Mouse (Mus musculus) urinary bladder, postnatal 36 days (tissue): Measurements from ENCODE around the gene Fpr2.
"Not testable (repeated sequence)": the region's sequence is repeated elsewhere in the genome, so short reads cannot be mapped to it uniquely, and the experiment has no call there.

Experiments
- DNase-seq, 2 experiments: peaks; one replicate each; pipeline ENCODE4 v3.0.0; 2022; ENCODE audit warnings: low spot score in 2 of 2, mixed read lengths in 1 of 2

The Fpr2 gene

GRCm38 (mm10) chr17:17887774-17888248 is at the start of gene Fpr2, which contains the start of gene Fpr3:
Gene Fpr2 (plus strand): TSS chr17:17887824.
Gene Fpr3 (plus strand): TSS chr17:17887852.
- no peak for DNase-seq

- DNase-seq, result peak; percentile 95 to 97
Measured at GRCm38 (mm10) chr17:17837919-17838701, 49.5 kb upstream of the Fpr2 start.

GRCm38 (mm10) chr17:17839276-17839675 is 48.3 kb upstream of the Fpr2 start:
- no peak for DNase-seq

GRCm38 (mm10) chr17:17840796-17841195 is 46.8 kb upstream of the Fpr2 start:
- no peak for DNase-seq

GRCm38 (mm10) chr17:17843534-17844261 is 43.9 kb upstream of the Fpr2 start:
- DNase-seq, result no peak

GRCm38 (mm10) chr17:17844606-17845005 is 43.0 kb upstream of the Fpr2 start:
- DNase-seq, result not testable (repeated sequence)

- peak in 1 of 2 experiments; percentile 38 for DNase-seq
Measured at GRCm38 (mm10) chr17:17845187-17846027, 42.2 kb upstream of the Fpr2 start.

- no peak for DNase-seq
Measured at GRCm38 (mm10) chr17:17848988-17849387, 38.6 kb upstream of the Fpr2 start.

- DNase-seq, result no peak
Measured at GRCm38 (mm10) chr17:17849906-17850712, 37.5 kb upstream of the Fpr2 start.

GRCm38 (mm10) chr17:17855064-17855838 is 32.4 kb upstream of the Fpr2 start, which contains the start of gene Has1:
Gene Has1 (minus strand): TSS chr17:17855205.
- no peak for DNase-seq

GRCm38 (mm10) chr17:17856612-17857011 is 31.0 kb upstream of the Fpr2 start:
- DNase-seq, result no peak

- no peak for DNase-seq
Measured at GRCm38 (mm10) chr17:17857446-17857845, 30.2 kb upstream of the Fpr2 start.

- DNase-seq, result no peak
Measured at GRCm38 (mm10) chr17:17860110-17860509, 27.5 kb upstream of the Fpr2 start.

GRCm38 (mm10) chr17:17862360-17862759 is 25.3 kb upstream of the Fpr2 start:
- peak in 1 of 2 experiments; percentile 27 for DNase-seq

GRCm38 (mm10) chr17:17865168-17865567 is 22.5 kb upstream of the Fpr2 start:
- DNase-seq, result no peak

GRCm38 (mm10) chr17:17866801-17867469 is 20.7 kb upstream of the Fpr2 start:
- DNase-seq, result no peak

GRCm38 (mm10) chr17:17870892-17871550 is 16.6 kb upstream of the Fpr2 start:
- no peak for DNase-seq

- no peak for DNase-seq
Measured at GRCm38 (mm10) chr17:17871697-17872096, 15.9 kb upstream of the Fpr2 start.

GRCm38 (mm10) chr17:17879347-17879746 is 8.3 kb upstream of the Fpr2 start:
- DNase-seq, result no peak
